Mouse (Mus musculus): ENCODE results near the gene Prrc2a. TPM values are rescaled to one million over a fixed set of nuclear protein-coding genes. Genes with fewer than 3 reads are reported as not detected.

Gene Prrc2a
- polyA plus RNA-seq, 1 experiment from 2014 or later, result 205 TPM

- Histone ChIP-seq H3K4me3 (no peak overlapping the region), H3K36me3 (replicated peaks) (no peaks in the 10 kb centered on the region), H3K27ac (replicated peaks) (no peak overlapping the region), H3K27me3 (replicated peaks; ENCODE audit: low read depth, poor library complexity, severe bottlenecking) (peaks cover 95% of the 10 kb centered on the region), H3K9me3 (no peaks in the 10 kb centered on the region), H3K4me1 (peaks cover 32% of the 10 kb centered on the region)
- no peak for DNase-seq (ENCODE audit: low spot score)
- whole genome bisulfite sequencing, result 60% methylated on average over 7 of the region's 7 CpGs
These were observed 33.3 kb upstream of the Prrc2a start for GRCm38 (mm10) chr17:35198029-35198428.

- no peak overlapping the region for H3K4me3 ChIP-seq
- peaks cover 86% of the 10 kb centered on the region for H3K27me3 ChIP-seq (replicated peaks; ENCODE audit: low read depth, poor library complexity, severe bottlenecking)
- peaks cover 32% of the 10 kb centered on the region for H3K4me1 ChIP-seq
- H3K36me3 ChIP-seq (replicated peaks), result no peaks in the 10 kb centered on the region
- no peaks in the 10 kb centered on the region for H3K9me3 ChIP-seq
- DNase-seq (ENCODE audit: low spot score), result no peak
- H3K27ac ChIP-seq (replicated peaks), result no peak overlapping the region
- WGBS, result 52% methylated on average over 6 of the region's 6 CpGs
These were observed 32.4 kb upstream of the Prrc2a start for GRCm38 (mm10) chr17:35197126-35197525.

GRCm38 (mm10) chr17:35196321-35196641, 31.6 kb upstream of the Prrc2a start:
- Histone ChIP-seq H3K9me3 (no peaks in the 10 kb centered on the region), H3K4me1 (peaks cover 32% of the 10 kb centered on the region), H3K27ac (replicated peaks) (no peak overlapping the region), H3K36me3 (replicated peaks) (no peaks in the 10 kb centered on the region), H3K27me3 (replicated peaks; ENCODE audit: low read depth, poor library complexity, severe bottlenecking) (peaks cover 77% of the 10 kb centered on the region), H3K4me3 (peak overlapping the region; percentile 61)
- no peak for DNase-seq (ENCODE audit: low spot score)
- 32% methylated on average over 9 of the region's 9 CpGs for WGBS

- peaks cover 72% of the 10 kb centered on the region for H3K27me3 ChIP-seq (replicated peaks; ENCODE audit: low read depth, poor library complexity, severe bottlenecking)
- no peaks in the 10 kb centered on the region for H3K9me3 ChIP-seq
- H3K27ac ChIP-seq (replicated peaks), result peak overlapping the region; percentile 35; the same call in 1 of the 2 replicates
- peak; percentile 87 for DNase-seq (ENCODE audit: low spot score)
- no peaks in the 10 kb centered on the region for H3K36me3 ChIP-seq (replicated peaks)
- WGBS, result 2% methylated on average over 66 of the region's 66 CpGs
- H3K4me1 ChIP-seq, result peaks cover 32% of the 10 kb centered on the region
- H3K4me3 ChIP-seq, result peak overlapping the region; percentile 61
These were observed 31.1 kb upstream of the Prrc2a start for GRCm38 (mm10) chr17:35195631-35196320.

GRCm38 (mm10) chr17:35194844-35195630, 30.3 kb upstream of the Prrc2a start:
- Histone ChIP-seq H3K4me1 (peaks cover 32% of the 10 kb centered on the region), H3K27me3 (replicated peaks; ENCODE audit: low read depth, poor library complexity, severe bottlenecking) (peaks cover 65% of the 10 kb centered on the region), H3K27ac (replicated peaks) (peak overlapping the region; percentile 35; the same call in 1 of the 2 replicates), H3K9me3 (no peaks in the 10 kb centered on the region), H3K36me3 (replicated peaks) (no peaks in the 10 kb centered on the region), H3K4me3 (peak overlapping the region; percentile 61)
- no peak for DNase-seq (ENCODE audit: low spot score)
- WGBS, result 41% methylated on average over 19 of the region's 19 CpGs

DNA sequence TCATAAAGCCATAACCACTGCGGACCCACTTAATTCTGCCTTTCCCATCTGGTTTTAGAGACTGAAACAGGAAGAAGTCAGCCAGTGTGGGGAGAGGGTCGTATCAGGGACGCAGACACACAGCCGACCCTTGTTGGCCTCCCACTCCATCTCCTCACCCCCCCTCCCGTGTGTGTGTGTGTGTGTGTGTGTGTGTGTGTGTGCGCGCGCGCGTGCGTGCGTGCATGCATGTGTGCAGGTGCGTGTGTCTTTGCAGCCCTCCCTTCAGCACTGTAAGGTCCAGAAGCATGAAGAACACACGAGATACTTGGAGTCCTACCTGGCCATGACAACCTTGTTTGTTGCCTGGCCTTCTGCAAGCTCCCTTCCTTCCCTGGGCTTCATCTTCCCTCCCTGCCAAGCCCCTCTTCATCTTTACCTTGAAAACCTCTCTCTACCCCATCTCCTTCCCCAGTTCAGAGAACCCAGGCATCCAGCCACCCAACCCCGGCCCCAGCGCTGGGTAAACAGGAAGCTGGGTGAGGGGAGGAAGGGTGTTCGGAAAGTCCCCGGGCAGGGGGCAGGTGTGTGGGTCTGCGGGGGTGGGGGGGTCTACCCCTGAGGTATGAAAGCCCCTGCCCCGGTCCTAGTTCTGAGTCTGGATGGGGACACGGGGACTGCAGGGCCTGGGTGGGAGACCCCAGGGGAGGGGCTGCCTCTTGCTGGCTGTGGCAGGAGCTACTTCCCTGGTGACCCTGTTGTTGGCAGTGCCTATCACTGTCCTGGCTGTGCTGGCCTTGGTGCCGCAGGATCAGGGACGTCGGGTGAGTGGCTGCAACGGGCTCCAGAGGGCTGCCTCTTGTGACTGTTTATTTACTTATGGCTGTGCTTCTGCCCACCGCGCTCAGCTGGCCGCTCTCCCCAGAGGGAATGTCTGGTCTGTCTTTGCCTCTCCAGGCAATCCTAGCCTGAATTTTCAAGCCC, 29.5 kb upstream of the Prrc2a start, which contains the start of gene Ltb:
Ltb (plus strand) TSS at position 559 of the 963 bp plus-strand sequence.
- Histone ChIP-seq H3K36me3 (replicated peaks) (no peaks in the 10 kb centered on the region), H3K4me3 (peak within 1 kb of the TSS; percentile 61)

DNA sequence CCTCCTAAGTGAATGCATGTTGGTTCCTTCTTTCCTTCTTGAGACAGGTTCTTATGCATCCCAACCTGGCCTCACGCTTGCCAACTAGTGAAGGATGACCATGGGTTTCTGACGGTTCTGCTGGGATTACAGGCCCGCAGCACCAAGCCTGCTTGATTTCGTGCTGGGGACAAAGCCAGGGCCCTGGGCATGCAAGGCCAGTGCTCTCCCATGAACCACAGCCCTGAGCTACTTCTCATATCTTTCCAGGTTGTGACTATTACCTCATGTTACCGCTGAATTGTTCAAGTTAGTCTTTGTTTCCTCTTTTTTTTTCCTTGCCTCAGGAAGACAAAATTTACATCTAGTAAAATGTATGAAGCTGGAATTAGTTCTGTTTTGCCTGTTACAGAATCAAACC, 28.2 kb upstream of the Prrc2a start:
- peaks cover 31% of the 10 kb centered on the region for H3K4me1 ChIP-seq
- WGBS, result 84% methylated on average over 5 of the region's 5 CpGs
- no peaks in the 10 kb centered on the region for H3K9me3 ChIP-seq
- no peak overlapping the region for H3K27ac ChIP-seq (replicated peaks)
- H3K36me3 ChIP-seq (replicated peaks), result no peaks in the 10 kb centered on the region
- peaks cover 48% of the 10 kb centered on the region for H3K27me3 ChIP-seq (replicated peaks; ENCODE audit: low read depth, poor library complexity, severe bottlenecking)
- H3K4me3 ChIP-seq, result no peak overlapping the region
- no peak for DNase-seq (ENCODE audit: low spot score)

More for the DNA sequence above, 29.5 kb upstream of the Prrc2a start, which contains the start of gene Ltb:
- no peak for DNase-seq (ENCODE audit: low spot score)
- Histone ChIP-seq H3K9me3 (no peaks in the 10 kb centered on the region), H3K4me1 (peaks cover 36% of the 10 kb centered on the region), H3K27me3 (replicated peaks; ENCODE audit: low read depth, poor library complexity, severe bottlenecking) (peaks cover 59% of the 10 kb centered on the region), H3K27ac (replicated peaks) (no peak within 1 kb of the TSS)
- WGBS, result 69% methylated on average over 28 of the region's 28 CpGs

GRCm38 (mm10) chr17:35191723-35192122, 27.0 kb upstream of the Prrc2a start:
- Histone ChIP-seq H3K4me1 (peaks cover 33% of the 10 kb centered on the region), H3K27me3 (replicated peaks; ENCODE audit: low read depth, poor library complexity, severe bottlenecking) (peaks cover 36% of the 10 kb centered on the region), H3K4me3 (no peak overlapping the region), H3K36me3 (replicated peaks) (no peaks in the 10 kb centered on the region), H3K9me3 (no peaks in the 10 kb centered on the region), H3K27ac (replicated peaks) (no peak overlapping the region)
- DNase-seq (ENCODE audit: low spot score), result no peak
- 62% methylated on average over 2 of the region's 2 CpGs for WGBS

- Histone ChIP-seq H3K4me3 (no peak overlapping the region), H3K27ac (replicated peaks) (no peak overlapping the region), H3K27me3 (replicated peaks; ENCODE audit: low read depth, poor library complexity, severe bottlenecking) (peaks cover 19% of the 10 kb centered on the region), H3K9me3 (no peaks in the 10 kb centered on the region), H3K4me1 (peaks cover 34% of the 10 kb centered on the region), H3K36me3 (replicated peaks) (no peaks in the 10 kb centered on the region)
- DNase-seq (ENCODE audit: low spot score), result no peak
- 81% methylated on average over 4 of the region's 4 CpGs for WGBS
These were observed 25.4 kb upstream of the Prrc2a start for GRCm38 (mm10) chr17:35190096-35190495.

DNA sequence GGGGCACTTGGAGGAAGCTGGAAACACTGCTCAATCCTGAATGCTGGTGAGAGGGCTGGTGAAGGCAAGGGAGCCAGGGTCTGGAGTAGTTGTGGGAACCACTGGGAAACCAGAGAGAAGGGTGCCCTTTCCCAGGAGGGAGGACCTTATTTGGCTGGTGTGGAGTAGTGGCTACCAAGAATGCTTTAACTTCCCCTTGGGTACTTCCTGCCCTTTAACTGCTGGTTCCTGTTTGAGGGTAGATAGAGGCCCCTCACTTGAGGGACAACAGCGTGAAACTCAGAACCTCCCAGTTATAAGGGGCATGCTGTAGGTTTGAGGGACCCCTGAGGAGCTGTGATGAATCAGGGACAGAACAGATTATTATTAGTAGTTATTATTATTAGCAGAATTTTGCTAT, 24.5 kb upstream of the Prrc2a start:
- Histone ChIP-seq H3K27me3 (replicated peaks; ENCODE audit: low read depth, poor library complexity, severe bottlenecking) (peaks cover 10% of the 10 kb centered on the region), H3K36me3 (replicated peaks) (no peaks in the 10 kb centered on the region), H3K9me3 (no peaks in the 10 kb centered on the region), H3K4me1 (peaks cover 28% of the 10 kb centered on the region), H3K27ac (replicated peaks) (no peak overlapping the region), H3K4me3 (no peak overlapping the region)
- WGBS, result 55% methylated on average over 1 of the region's 1 CpGs
- DNase-seq (ENCODE audit: low spot score), result no peak

- no peak for DNase-seq (ENCODE audit: low spot score)
- Histone ChIP-seq H3K36me3 (replicated peaks) (no peaks in the 10 kb centered on the region), H3K27me3 (replicated peaks; ENCODE audit: low read depth, poor library complexity, severe bottlenecking) (no peaks in the 10 kb centered on the region), H3K4me1 (peaks cover 25% of the 10 kb centered on the region), H3K27ac (replicated peaks) (no peak within 1 kb of the TSS; the same call in 1 of the 2 replicates), H3K9me3 (no peaks in the 10 kb centered on the region), H3K4me3 (no peak within 1 kb of the TSS)
- WGBS, result 74% methylated on average over 7 of the region's 7 CpGs
These were observed 23.4 kb upstream of the Prrc2a start, which contains the start of gene Lst1 for GRCm38 (mm10) chr17:35187959-35188610. TSS of gene Lst1 (minus strand) at chr17:35188439.

DNA sequence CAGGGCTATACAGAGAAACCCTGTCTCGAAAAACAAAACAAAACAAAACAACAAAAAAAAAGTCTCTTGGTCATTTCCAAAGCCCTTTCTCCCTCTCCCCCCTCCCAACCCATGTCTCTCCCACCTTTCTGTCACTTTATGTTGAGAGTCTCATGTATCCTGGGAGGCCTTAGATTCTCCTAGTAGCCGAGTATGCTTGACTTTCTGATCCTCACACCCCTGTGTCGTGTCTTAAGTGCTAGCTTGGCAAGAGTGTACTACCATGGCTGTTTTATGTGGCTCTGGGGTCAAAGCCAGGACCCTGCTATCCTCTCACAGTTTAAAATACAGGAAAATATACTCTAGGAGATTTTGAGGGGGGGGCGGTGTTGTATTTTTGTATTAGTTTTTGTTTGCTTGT, 22.6 kb upstream of the Prrc2a start:
- DNase-seq (ENCODE audit: low spot score), result no peak
- Histone ChIP-seq H3K9me3 (no peaks in the 10 kb centered on the region), H3K4me1 (peaks cover 25% of the 10 kb centered on the region), H3K27ac (replicated peaks) (no peak overlapping the region), H3K4me3 (no peak overlapping the region), H3K27me3 (replicated peaks; ENCODE audit: low read depth, poor library complexity, severe bottlenecking) (no peaks in the 10 kb centered on the region), H3K36me3 (replicated peaks) (no peaks in the 10 kb centered on the region)
- 77% methylated on average over 4 of the region's 4 CpGs for WGBS

All from embryonic facial prominence, embryonic 10.5 days (tissue).